Mouse (Mus musculus) stomach, postnatal 0 days (tissue): ENCODE data around the gene Cd81. TPM values are rescaled to one million over a fixed set of nuclear protein-coding genes. Genes with fewer than 3 reads are reported as not detected.

Source experiments
- ATAC-seq: fragments of 200-750 bp; cut with Nextera tagmentation; 2 replicates; pipeline ENCODE4 v1.8.0; 2017; ENCODE audit not compliant: low FRiP score, low TSS enrichment
- DNase-seq: peaks from one replicate; pipeline ENCODE4 v3.0.0-alpha.2; 2016; ENCODE audit warnings: low spot score
- H3K27ac ChIP-seq: fragments of 300-500 bp; sonication (generic); replicated peaks from 2 replicates; pipeline ENCODE4 v1.5.1; 2014; ENCODE audit warnings: mild to moderate bottlenecking, control low read depth
- H3K27me3 ChIP-seq: fragments of 300-500 bp; sonication (generic); 2 replicates; pipeline ENCODE4 v1.6.1; 2014; ENCODE audit warnings: low read length; ENCODE audit not compliant: control insufficient read depth, insufficient read depth
- H3K36me3 ChIP-seq: fragments of 300-500 bp; sonication (generic); 2 replicates; pipeline ENCODE4 v1.6.1; 2014; ENCODE audit warnings: low read length, mixed read lengths; ENCODE audit not compliant: control insufficient read depth, insufficient read depth
- H3K4me1 ChIP-seq: fragments of 300-500 bp; sonication (generic); replicated peaks from 2 replicates; pipeline ENCODE4 v1.6.1; 2014; ENCODE audit warnings: antibody characterized with exemption; ENCODE audit not compliant: control insufficient read depth, insufficient read depth
- H3K4me2 ChIP-seq: fragments of 300-500 bp; sonication (generic); replicated peaks from 2 replicates; pipeline ENCODE4 v1.6.1; 2014; ENCODE audit warnings: low read depth, mild to moderate bottlenecking, control low read depth, moderate library complexity
- H3K4me3 ChIP-seq: fragments of 300-500 bp; sonication (generic); 2 replicates; pipeline ENCODE4 v1.5.1; 2014; ENCODE audit warnings: low read depth, low read length, control low read depth
- H3K9ac ChIP-seq: fragments of 300-500 bp; sonication (generic); 2 replicates; pipeline ENCODE4 v1.6.1; 2014; ENCODE audit warnings: mild to moderate bottlenecking, low read length, control low read depth, mixed read lengths
- H3K9me3 ChIP-seq: fragments of 300-500 bp; sonication (generic); 2 replicates; pipeline ENCODE4 v1.6.1; 2016; ENCODE audit warnings: low read length; ENCODE audit not compliant: control insufficient read depth
- CTCF ChIP-seq: IDR thresholded peaks from 2 replicates; pipeline ENCODE4 v1.5.1; 2016; ENCODE audit warnings: antibody characterized with exemption, low read depth, mild to moderate bottlenecking, moderate library complexity
- EP300 ChIP-seq: optimal IDR thresholded peaks from 2 replicates; pipeline ENCODE3; 2016; ENCODE audit warnings: antibody characterized with exemption
- WGBS: fragments of 180-500 bp; shearing (Covaris S2); extraction: QIAGEN DNeasy Blood & Tissue Kit; methylation state at CpG from one replicate; pipeline ENCODE4 v1.1.7; 2014; 5-methylcytosine and 5-hydroxymethylcytosine counted together
- polyA plus RNA-seq: library from polyadenylated mRNA; unstranded; fragments of >200 nt; fragmentation: Nextera tagmentation; extraction: Ambion mirVana; gene quantifications from 2 replicates; pipeline ENCODE4 v1.2.1, GENCODE M21; 2015

The Cd81 gene
- 372 and 381 TPM in 2 replicates for polyA plus RNA-seq

DNA sequence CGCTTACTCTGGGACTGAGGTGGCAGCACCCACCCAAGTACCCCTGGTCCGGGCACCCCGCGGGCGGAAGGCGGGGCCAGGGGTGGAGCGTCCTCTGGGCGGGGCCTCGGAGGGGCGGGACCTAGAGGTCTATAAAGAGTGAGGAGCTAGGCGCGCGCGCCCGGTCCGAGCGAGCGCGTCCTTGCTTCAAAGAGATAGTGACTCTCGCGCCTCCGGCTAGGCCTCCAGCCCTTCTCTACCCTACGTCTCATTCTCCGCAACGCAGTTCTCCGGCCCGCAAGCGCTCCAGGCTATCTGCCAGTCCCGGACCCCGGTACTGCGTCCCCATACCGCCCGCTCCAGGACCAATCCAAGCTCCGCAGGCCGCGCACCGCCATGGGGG is at the start of gene Cd81:
Gene Cd81 (plus strand): TSS at position 114 of the 382 bp plus-strand sequence.
- peak within 1 kb of the TSS; percentile 92 for H3K4me2 ChIP-seq
- H3K27me3 ChIP-seq = no peaks in the 10 kb centered on the region
- peak; percentile 86 for DNase-seq
- H3K9ac ChIP-seq = peak within 1 kb of the TSS; percentile 96
- WGBS = under 1% methylated on average over 34 of the region's 37 CpGs
- H3K4me1 ChIP-seq = peaks cover 21% of the 10 kb centered on the region
- no peaks in the 10 kb centered on the region for H3K9me3 ChIP-seq
- ATAC-seq = peak; percentile 83
- H3K36me3 ChIP-seq = no peaks in the 10 kb centered on the region
- peak within 1 kb of the TSS; percentile 98 for H3K4me3 ChIP-seq
- TF ChIP-seq CTCF (no peak), EP300 (no peak)
- peak within 1 kb of the TSS; percentile 96 for H3K27ac ChIP-seq

GRCm38 (mm10) chr7:143004727-143005343 is 47.7 kb upstream of the Cd81 start, which contains the start of gene Tspan32:
TSS of gene Tspan32 (plus strand) at chr7:143005046.
- no peak for ATAC-seq

DNA sequence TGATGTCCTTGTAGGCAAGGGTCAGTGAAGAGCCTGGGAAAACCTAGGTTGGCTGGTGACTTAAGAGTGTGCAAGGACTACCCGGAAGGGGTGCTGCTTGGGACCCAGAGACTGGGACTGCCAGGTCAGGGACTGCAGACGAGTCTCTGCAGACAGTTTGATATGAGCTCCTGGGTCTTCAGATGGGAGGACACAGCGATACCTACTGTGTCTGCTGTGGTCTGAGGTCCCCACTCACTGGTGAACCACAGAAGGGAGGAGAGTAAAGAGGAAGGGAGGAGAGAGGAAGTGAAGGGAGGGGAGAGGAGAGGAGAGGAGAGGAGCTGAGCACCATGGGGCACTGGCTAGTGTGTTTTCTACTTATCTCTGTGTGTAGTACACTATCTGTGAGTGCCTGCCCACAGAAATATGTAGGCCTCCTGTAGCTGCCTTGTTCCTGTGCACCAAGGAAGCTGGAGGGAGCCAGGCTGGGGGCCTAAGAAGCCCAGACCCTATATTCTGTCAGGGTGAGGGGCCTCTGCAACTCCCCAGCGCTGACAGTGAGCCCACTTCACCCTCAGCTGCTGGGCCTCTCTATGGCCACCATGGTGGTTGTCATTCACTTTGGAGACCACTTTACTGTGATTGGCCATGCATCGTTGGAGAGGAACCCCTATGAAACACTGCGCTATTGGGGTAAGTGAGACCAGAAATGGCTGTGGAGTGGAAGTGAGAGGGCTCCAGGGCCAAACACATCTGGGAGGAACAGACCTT is 47.0 kb upstream of the Cd81 start:
- ATAC-seq (no peak), DNase-seq (no peak)
- Histone ChIP-seq H3K9ac (no peak overlapping the region), H3K4me1 (peaks cover 10% of the 10 kb centered on the region; the same call in 1 of the 2 replicates), H3K4me2 (no peak overlapping the region), H3K27me3 (no peaks in the 10 kb centered on the region), H3K36me3 (no peaks in the 10 kb centered on the region), H3K9me3 (no peaks in the 10 kb centered on the region), H3K27ac (no peak overlapping the region), H3K4me3 (no peak overlapping the region)
- WGBS = 85% methylated on average over 6 of the region's 6 CpGs
- no peak for TF ChIP-seq EP300
- TF ChIP-seq CTCF = no peak

More at GRCm38 (mm10) chr7:143004727-143005343, 47.7 kb upstream of the Cd81 start, which contains the start of gene Tspan32:
- Histone ChIP-seq H3K9me3 (no peaks in the 10 kb centered on the region), H3K4me3 (no peak within 1 kb of the TSS), H3K27ac (no peak within 1 kb of the TSS), H3K27me3 (no peaks in the 10 kb centered on the region), H3K36me3 (no peaks in the 10 kb centered on the region), H3K9ac (no peak within 1 kb of the TSS), H3K4me1 (peaks cover 10% of the 10 kb centered on the region; the same call in 1 of the 2 replicates), H3K4me2 (no peak within 1 kb of the TSS)
- TF ChIP-seq EP300 = no peak
- TF ChIP-seq CTCF = no peak
- 71% methylated on average over 4 of the region's 4 CpGs for WGBS
- no peak for DNase-seq

GRCm38 (mm10) chr7:143006097-143006755 is 46.3 kb upstream of the Cd81 start:
- TF ChIP-seq EP300 (no peak), CTCF (no peak)
- no peaks in the 10 kb centered on the region for H3K27me3 ChIP-seq
- H3K9ac ChIP-seq = no peak overlapping the region
- ATAC-seq (no peak; the same call in 1 of the 2 replicates), DNase-seq (no peak)
- no peak overlapping the region for H3K4me3 ChIP-seq
- H3K4me2 ChIP-seq = no peak overlapping the region
- peaks cover 10% of the 10 kb centered on the region; the same call in 1 of the 2 replicates for H3K4me1 ChIP-seq
- no peaks in the 10 kb centered on the region for H3K9me3 ChIP-seq
- WGBS = 86% methylated on average over 2 of the region's 2 CpGs
- no peaks in the 10 kb centered on the region for H3K36me3 ChIP-seq
- no peak overlapping the region for H3K27ac ChIP-seq

- Histone ChIP-seq H3K4me2 (no peak overlapping the region), H3K36me3 (no peaks in the 10 kb centered on the region), H3K27ac (no peak overlapping the region), H3K27me3 (no peaks in the 10 kb centered on the region), H3K9me3 (no peaks in the 10 kb centered on the region), H3K9ac (no peak overlapping the region), H3K4me3 (no peak overlapping the region), H3K4me1 (peaks cover 10% of the 10 kb centered on the region; the same call in 1 of the 2 replicates)
- ATAC-seq (no peak), DNase-seq (no peak)
- TF ChIP-seq EP300 = no peak
- TF ChIP-seq CTCF = no peak
- WGBS = 94% methylated on average over 8 of the region's 8 CpGs
Measured at GRCm38 (mm10) chr7:143006756-143007598, 45.6 kb upstream of the Cd81 start.
